Mouse (Mus musculus) regulatory T cell (primary cell): ENCODE measurements around the gene 9930111J21Rik1.
"Not testable (repeated sequence)": the region's sequence is repeated elsewhere in the genome, so short reads cannot be mapped to it uniquely, and the experiment has no call there.

Experiments
- in situ Hi-C: fragments of 300-600 bp; cut with MboI, MseI; formaldehyde crosslinking; loops from one replicate; pipeline ENCODE4 v1.15.1; 2025; ENCODE audit warnings: high pct_unique_total_duplicates

Gene 9930111J21Rik1

DNA sequence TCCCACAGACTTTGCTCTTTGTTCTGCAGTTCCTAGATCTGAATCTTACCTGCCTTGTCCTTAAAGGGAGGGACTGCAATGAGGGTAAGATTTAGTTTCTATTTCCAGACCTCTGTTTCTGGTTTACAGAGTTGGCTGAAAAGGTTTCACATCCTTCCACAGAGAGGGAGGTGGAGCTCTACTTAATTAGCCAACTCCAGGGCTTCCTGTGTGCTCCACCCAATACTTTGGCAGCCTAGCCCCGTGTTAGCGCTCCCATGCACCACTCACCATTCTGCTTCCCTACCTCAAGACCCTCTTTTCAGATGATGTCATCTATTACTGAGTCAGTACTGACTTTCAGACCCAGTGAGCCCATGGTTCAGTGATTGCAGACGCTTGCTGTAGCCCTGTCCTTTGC is at the start of gene 9930111J21Rik1:
TSS of gene 9930111J21Rik1 (minus strand) at position 148 of the 400 bp plus-strand sequence.
- in situ Hi-C loops, result loop anchor here (5.0 kb wide), 1 partner anchor 103 kb away; no protein-coding TSS in a partner anchor

DNA sequence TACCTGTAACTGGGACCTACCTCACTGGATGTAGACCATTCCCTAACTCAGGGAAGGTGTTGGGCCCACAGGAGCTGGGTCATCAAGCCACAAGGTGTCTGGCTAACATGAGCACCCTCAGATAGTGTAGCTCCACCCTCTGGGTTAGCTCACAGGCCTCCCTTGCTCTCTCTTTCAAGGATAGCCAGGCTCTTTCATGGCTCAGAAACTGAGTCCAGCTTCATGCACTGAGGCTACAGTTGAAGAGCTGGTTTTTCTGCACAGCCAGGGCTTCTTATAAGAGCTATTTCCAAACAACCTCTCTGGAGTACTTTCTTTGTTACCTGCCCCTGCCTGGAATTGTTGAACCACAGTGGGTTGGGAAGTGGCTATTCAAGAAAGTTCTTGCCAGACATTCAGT is 32.9 kb upstream of the 9930111J21Rik1 start:
- in situ Hi-C loops, result not testable (repeated sequence)

GRCm38 (mm10) chr11:49006785-49007184 is 27.6 kb upstream of the 9930111J21Rik1 start:
- in situ Hi-C loops, result loop anchor here (5.0 kb wide), 1 partner anchor 74 kb away; no protein-coding TSS in a partner anchor

DNA sequence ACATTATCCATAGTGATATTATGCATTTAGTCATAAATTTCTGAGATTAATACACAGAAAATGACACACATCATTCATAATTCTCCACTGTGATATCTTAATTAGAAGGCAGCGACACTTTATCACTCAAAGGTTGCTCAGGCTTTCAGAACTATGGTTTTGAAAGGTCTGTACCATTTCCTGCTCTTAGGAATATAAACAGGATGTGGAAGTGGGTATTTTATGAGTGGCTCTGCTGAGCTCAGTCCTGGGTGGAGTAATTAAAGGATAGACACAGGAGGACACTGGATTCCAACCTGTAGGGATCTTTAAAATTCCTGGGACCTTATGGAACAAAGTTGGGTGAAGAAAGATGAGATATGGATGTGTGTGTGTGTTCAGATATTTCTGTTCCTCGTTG is 27.1 kb upstream of the 9930111J21Rik1 start:
- in situ Hi-C loops, result loop anchor here (5.0 kb wide), 1 partner anchor 74 kb away; no protein-coding TSS in a partner anchor

GRCm38 (mm10) chr11:49000411-49000810 is 21.2 kb upstream of the 9930111J21Rik1 start:
- in situ Hi-C loops, result not testable (repeated sequence)

DNA sequence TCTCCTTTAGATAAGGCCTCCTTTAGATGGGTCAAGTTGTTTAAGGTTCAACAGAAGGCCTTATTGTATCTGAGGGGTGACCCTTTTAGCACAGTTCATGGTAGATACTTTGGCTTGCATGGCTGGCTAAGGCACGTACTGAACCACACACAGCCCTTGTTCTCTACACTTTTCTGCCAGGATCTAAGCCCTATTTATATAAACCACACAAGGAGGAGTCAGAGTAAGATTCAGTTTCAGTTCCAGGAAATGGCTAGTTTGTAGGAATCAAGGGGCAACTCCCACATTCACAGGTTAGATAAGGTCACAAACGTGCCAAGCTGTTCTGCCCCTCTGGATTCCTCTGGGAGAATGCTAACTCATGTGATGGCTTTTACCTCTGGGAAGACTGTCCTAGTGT is 14.8 kb upstream of the 9930111J21Rik1 start, which contains the start of gene Tgtp1:
TSS of gene Tgtp1 (minus strand) at position 155 of the 400 bp plus-strand sequence.
- in situ Hi-C loops, result loop anchor here (5.0 kb wide), 2 partner anchors 68 to 103 kb away; partner anchors contain the start of gene Tgtp2

GRCm38 (mm10) chr11:48993296-48993695 is 14.1 kb upstream of the 9930111J21Rik1 start:
- in situ Hi-C loops, result loop anchor here (5.0 kb wide), 2 partner anchors 69 to 104 kb away; partner anchors contain the start of gene Tgtp2

- in situ Hi-C loops, result loop anchor here (5.0 kb wide), 2 partner anchors 70 to 105 kb away; partner anchors contain the start of gene Tgtp2
Measured at GRCm38 (mm10) chr11:48991740-48992520, 12.7 kb upstream of the 9930111J21Rik1 start, which contains the start of gene Gm12185. Gene Gm12185, minus strand, starts transcription at chr11:48992226.

- in situ Hi-C loops, result loop anchor here (5.0 kb wide), 2 partner anchors 72 to 107 kb away; partner anchors contain the start of gene Tgtp2
Measured at GRCm38 (mm10) chr11:48989981-48990380, 10.8 kb upstream of the 9930111J21Rik1 start.

DNA sequence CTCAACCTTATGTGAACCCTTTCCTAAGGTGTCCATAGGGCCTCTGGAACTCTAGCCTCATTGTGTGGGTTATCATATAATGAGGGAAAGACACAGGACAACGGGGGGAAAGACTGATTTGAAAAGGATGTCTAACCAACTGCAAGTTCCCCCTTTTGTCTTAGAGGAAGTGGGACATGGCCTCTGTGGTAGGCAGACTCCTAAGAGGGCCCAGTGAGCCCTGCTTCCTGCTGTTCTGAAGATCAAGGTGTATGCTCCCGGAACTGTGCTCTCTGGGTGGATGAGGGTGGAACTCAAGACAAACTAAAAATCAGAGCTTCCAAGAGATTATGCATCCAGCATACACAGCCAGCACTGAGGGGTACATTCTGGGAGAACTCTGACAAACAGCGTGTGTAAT is 9.0 kb upstream of the 9930111J21Rik1 start:
- in situ Hi-C loops, result not testable (repeated sequence)

DNA sequence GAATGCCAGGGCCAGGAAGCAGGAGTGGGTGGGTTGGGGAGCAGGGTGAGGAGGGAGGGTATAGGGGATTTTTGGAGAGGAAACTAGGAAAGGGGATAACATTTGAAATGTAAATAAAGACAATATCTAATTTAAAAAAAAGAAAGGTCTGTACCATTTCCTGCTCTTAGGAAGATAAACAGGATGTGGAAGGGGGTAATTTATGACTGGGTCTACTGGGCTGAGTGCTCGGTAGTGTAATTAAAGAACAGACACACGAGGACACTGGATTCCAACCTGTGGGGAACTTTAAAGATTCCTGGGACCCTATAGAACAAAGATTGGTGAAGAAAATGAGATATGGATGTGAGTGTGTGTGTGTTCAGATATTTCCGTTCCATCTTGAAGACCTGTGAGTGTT is 3.6 kb upstream of the 9930111J21Rik1 start:
- in situ Hi-C loops, result not testable (repeated sequence)

DNA sequence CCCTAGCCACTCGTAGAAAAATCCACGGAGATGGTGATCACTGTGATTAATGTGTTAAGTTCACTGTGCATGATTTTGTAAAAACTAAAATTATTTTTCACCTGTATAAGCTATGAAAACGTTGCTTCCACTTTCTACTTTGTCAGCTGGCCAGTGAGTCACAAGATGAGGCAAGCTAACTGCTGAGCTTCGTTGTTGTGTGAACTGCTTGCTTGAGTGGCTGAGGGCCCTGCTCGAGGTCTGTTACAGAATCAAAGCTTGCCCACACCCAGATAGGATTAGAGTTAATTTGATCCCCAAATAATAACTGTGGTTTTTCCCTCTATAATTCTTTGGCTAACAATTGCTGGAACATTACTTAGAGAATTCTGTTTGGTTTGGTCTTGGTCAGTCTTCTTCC is 854 bp upstream of the 9930111J21Rik1 start:
- in situ Hi-C loops, result not testable (repeated sequence)

DNA sequence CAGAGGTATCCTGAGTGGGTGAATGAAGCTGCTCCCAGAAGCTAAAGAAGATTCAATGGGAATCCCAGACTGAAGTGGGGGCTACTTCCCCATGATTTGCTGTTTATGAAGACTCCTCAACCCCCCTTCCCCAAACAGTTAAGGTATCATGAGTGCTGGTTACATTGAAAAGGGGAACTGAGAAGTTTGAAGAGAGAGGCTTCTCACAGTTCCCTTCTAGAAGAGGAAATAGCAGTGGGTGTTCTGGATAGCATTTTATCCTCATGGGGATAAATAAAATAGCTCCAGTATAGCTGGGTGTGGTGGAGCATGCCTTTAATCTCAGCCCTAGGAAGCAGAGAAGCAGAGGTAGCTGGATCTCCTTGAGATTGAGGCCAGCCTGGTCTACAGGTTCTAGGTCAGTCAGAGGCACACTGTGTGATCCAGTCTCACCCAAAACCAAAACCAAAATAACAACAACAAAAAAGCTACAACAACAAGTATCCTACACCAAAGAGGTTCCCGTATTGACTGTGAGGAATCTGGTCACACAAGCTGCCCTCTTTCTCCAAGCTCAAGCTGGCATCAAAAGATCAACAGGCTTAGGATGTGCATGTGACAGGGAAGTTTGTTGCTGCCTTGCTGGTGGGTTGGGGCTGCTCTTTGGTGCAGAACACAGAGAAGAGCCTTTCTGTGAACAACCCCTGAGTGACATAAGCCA is 808 bp downstream of the 9930111J21Rik1 start, which contains the start of gene Olfr56:
TSS of gene Olfr56 (plus strand) at position 650 of the 700 bp plus-strand sequence.
- in situ Hi-C loops, result loop anchor here (5.0 kb wide), 1 partner anchor 104 kb away; no protein-coding TSS in a partner anchor

DNA sequence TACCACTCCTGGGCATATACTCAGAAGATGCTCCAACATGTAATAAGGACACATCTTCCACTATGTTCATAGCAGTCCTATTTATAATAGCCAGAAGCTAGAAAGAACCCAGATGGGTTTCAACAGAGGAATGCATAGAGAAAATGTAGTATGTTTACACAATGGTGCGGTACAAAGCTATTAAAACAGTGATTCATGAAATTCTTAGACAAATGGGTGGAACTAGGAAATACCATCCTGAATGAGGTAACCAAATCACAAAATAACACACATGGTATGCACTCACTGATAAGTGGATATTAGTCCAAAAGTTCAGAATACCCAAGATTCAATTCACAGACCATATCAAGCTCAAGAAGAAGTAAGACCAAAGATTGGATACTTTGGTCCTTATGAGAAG is 4.5 kb downstream of the 9930111J21Rik1 start:
- in situ Hi-C loops, result loop anchor here (5.0 kb wide), 1 partner anchor 108 kb away; no protein-coding TSS in a partner anchor

- in situ Hi-C loops, result not testable (repeated sequence)
Measured at GRCm38 (mm10) chr11:48946090-48946489, 33.1 kb downstream of the 9930111J21Rik1 start, which contains the start of gene Psme2b. Gene Psme2b, minus strand, starts transcription at chr11:48946190.

- in situ Hi-C loops, result not testable (repeated sequence)
Measured at GRCm38 (mm10) chr11:48939286-48939685, 39.9 kb downstream of the 9930111J21Rik1 start.

DNA sequence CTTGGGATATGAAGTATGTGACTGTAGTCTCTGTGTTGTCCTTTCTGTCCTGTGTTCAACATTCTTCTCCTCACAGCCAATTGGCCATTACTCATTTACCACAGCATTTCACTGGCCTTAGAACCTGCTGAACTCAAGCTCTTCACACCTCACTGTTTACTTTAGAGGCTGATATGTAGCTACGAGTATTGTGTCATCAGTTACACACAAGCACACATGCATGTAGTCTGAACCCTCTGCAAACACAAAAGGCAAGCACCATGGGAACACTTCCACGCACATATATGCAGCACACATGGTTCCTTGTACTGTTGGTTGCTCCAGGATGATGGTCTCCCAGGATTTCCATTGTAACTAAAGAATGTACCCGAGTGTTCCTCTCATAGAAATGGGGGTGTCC is 43.9 kb downstream of the 9930111J21Rik1 start:
- in situ Hi-C loops, result not testable (repeated sequence)

- in situ Hi-C loops, result loop anchor here (5.0 kb wide), 1 partner anchor 73 kb away; no protein-coding TSS in a partner anchor
Measured at GRCm38 (mm10) chr11:48933923-48934322, 45.3 kb downstream of the 9930111J21Rik1 start.

DNA sequence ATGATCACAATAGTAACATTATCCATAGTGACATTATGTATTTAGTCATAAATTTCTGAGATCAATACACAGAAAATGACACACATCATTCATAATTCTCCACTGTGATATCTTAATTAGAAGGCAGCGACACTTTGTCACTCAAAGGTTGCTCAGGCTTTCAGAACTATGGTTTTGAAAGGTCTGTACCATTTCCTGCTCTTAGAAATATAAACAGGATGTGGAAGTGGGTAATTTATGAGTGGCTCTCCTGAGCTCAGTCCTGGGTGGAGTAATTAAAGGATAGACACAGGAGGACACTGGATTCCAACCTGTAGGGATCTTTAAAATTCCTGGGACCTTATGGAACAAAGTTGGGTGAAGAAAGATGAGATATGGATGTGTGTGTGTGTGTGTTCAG is 45.8 kb downstream of the 9930111J21Rik1 start:
- in situ Hi-C loops, result loop anchor here (5.0 kb wide), 1 partner anchor 74 kb away; no protein-coding TSS in a partner anchor

DNA sequence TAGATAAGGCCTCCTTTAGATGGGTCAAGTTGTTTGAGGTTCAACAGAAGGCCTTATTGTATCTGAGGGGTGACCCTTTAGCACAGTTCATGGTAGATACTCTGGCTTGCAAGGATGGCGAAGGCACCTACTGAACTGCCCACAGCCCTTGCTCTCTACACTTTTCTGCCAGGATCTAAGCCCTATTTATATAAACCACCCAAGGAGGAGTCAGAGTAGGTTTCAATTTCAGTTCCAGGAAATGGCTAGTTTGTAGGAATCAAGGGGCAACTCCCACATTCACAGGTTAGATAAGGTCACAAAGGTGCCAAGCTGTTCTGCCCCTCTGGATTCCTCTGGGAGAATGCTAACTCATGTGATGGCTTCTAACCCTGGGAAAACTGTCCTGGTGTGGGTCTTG is 51.1 kb downstream of the 9930111J21Rik1 start:
- in situ Hi-C loops, result not testable (repeated sequence)

DNA sequence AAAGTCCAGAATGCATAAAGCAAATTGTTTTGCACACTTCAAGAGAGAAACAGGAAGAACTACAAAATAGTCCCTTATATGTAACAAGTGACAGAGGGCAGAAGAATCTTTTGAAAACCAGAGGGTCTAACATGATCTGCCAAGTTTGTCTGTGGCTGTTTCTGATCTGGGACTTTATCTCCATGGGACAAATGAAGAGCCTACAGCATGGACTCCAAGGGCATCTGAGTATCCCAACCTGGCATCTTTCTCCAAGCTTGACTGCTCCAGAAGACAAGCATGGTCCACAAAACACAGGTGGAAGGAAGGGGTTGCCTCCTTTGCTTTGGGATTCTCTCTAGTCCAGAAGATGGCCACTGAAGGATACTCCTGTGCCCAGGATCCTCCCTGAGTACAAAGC is 52.8 kb downstream of the 9930111J21Rik1 start:
- in situ Hi-C loops, result not testable (repeated sequence)
